27 mouse cellular contexts compared by ENCODE assay signal in the genomic region with DNA sequence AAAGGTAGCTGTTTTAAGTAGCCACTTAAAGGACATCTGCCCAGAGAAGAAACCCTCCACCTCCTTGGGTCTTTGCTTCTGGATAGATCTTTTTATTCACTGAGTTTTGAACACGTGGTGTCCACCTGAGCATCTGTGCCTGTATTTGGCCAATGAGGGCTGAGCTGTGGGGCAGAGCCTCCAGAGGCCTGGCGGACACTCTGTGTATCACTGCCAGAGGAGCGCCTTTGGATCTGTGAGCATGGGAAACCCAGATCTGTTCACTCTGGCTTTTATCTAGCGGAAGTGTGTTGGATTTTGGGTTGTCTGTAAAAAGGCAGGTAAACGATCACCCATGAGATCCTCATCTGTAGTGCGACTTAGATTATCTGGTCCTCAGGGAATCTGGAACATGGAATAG.
"Had no signal": no experiment of that assay in that cellular context is flagged by ENCODE, and none has a peak within 500 bp of the region (broad histone marks: within the 10 kb centered on the region; RNA-seq: fewer than 3 reads in every experiment).

No protein-coding gene starts in this region.

- H3K4me2 ChIP-seq: embryonic facial prominence, embryonic 12.5 days; embryonic facial prominence, embryonic 13.5 days; embryonic facial prominence, embryonic 15.5 days; forebrain, embryonic 12.5 days; forebrain, embryonic 13.5 days; forebrain, embryonic 15.5 days had no signal

- H3K36me3 ChIP-seq: embryonic facial prominence, embryonic 10.5 days; embryonic facial prominence, embryonic 12.5 days; embryonic facial prominence, embryonic 13.5 days; embryonic facial prominence, embryonic 15.5 days; forebrain, embryonic 10.5 days; forebrain, embryonic 12.5 days; forebrain, embryonic 15.5 days had no signal

- ATAC-seq: forebrain, embryonic 13.5 days; forebrain, embryonic 14.5 days; forebrain, embryonic 15.5 days; forebrain, embryonic 16.5 days; forebrain, postnatal 0 days had no signal

- H3K27ac ChIP-seq: embryonic facial prominence, embryonic 10.5 days; embryonic facial prominence, embryonic 12.5 days; embryonic facial prominence, embryonic 13.5 days; embryonic facial prominence, embryonic 15.5 days; forebrain, embryonic 10.5 days; forebrain, embryonic 12.5 days; forebrain, embryonic 13.5 days; forebrain, embryonic 15.5 days; gastrocnemius, adult 2 months; heart, adult 2 months had no signal

- H3K27me3 ChIP-seq: embryonic facial prominence, embryonic 12.5 days; embryonic facial prominence, embryonic 15.5 days had no signal

- H3K9ac ChIP-seq: embryonic facial prominence, embryonic 12.5 days; embryonic facial prominence, embryonic 13.5 days; embryonic facial prominence, embryonic 15.5 days; forebrain, embryonic 12.5 days; forebrain, embryonic 13.5 days; forebrain, embryonic 15.5 days; forebrain, postnatal 0 days had no signal

- H3K4me3 ChIP-seq: embryonic facial prominence, embryonic 10.5 days; embryonic facial prominence, embryonic 12.5 days; embryonic facial prominence, embryonic 13.5 days; embryonic facial prominence, embryonic 15.5 days; erythroblast, embryonic 14.5 days; forebrain, embryonic 10.5 days; forebrain, embryonic 12.5 days; forebrain, embryonic 13.5 days; forebrain, embryonic 15.5 days; gastrocnemius, adult 2 months; heart, adult 2 months had no signal

- H3K9me3 ChIP-seq: embryonic facial prominence, embryonic 10.5 days; embryonic facial prominence, embryonic 12.5 days; embryonic facial prominence, embryonic 13.5 days; embryonic facial prominence, embryonic 15.5 days; forebrain, embryonic 10.5 days; forebrain, embryonic 12.5 days; forebrain, embryonic 13.5 days; forebrain, embryonic 15.5 days had no signal

- DNase-seq: cerebellum, adult 2 months; cerebellum, adult 8-10 months; cerebellum, adult 9-10 months; cerebellum, adult 9-11 months; cerebellum, postnatal 10 days; cerebellum, postnatal 25 days; cerebellum, postnatal 36 days; embryo, embryonic 11 days; forebrain, postnatal 0 days; gastrocnemius, adult 2 months; gastrocnemius, postnatal 10 days; gastrocnemius, postnatal 14 days; gastrocnemius, postnatal 25 days; gastrocnemius, postnatal 36 days; heart, adult 18-20 months; heart, adult 2 months had no signal
